Mouse (Mus musculus): ENCODE results near the gene Zdhhc19.

Gene Zdhhc19

GRCm38 (mm10) chr16:32495965-32496364 lies at the start of gene Zdhhc19:
Gene Zdhhc19 (plus strand): TSS chr16:32496265.
- DNase-seq = no peak

- DNase-seq = no peak
These were observed 49.4 kb upstream of the Zdhhc19 start for GRCm38 (mm10) chr16:32446563-32447138.

- no peak for DNase-seq
These were observed 46.4 kb upstream of the Zdhhc19 start for GRCm38 (mm10) chr16:32449665-32450064.

- DNase-seq = no peak
These were observed 45.9 kb upstream of the Zdhhc19 start for GRCm38 (mm10) chr16:32450133-32450532.

- no peak for DNase-seq
These were observed 43.0 kb upstream of the Zdhhc19 start for GRCm38 (mm10) chr16:32453102-32453501.

GRCm38 (mm10) chr16:32454646-32455045 lies 41.4 kb upstream of the Zdhhc19 start:
- DNase-seq = no peak

GRCm38 (mm10) chr16:32456086-32456485 lies 40.0 kb upstream of the Zdhhc19 start:
- no peak for DNase-seq

GRCm38 (mm10) chr16:32456761-32457160 lies 39.3 kb upstream of the Zdhhc19 start:
- DNase-seq = no peak

- peak in 1 of 2 experiments; percentile 21 for DNase-seq
These were observed 38.3 kb upstream of the Zdhhc19 start for GRCm38 (mm10) chr16:32457589-32458386.

- no peak for DNase-seq
These were observed 35.5 kb upstream of the Zdhhc19 start for GRCm38 (mm10) chr16:32460518-32460917.

GRCm38 (mm10) chr16:32461713-32462112 lies 34.4 kb upstream of the Zdhhc19 start:
- no peak for DNase-seq

GRCm38 (mm10) chr16:32462950-32463349 lies 33.1 kb upstream of the Zdhhc19 start:
- no peak for DNase-seq

- DNase-seq = no peak
These were observed 32.6 kb upstream of the Zdhhc19 start for GRCm38 (mm10) chr16:32463426-32463825.

GRCm38 (mm10) chr16:32464908-32465307 lies 31.2 kb upstream of the Zdhhc19 start:
- no peak for DNase-seq

- DNase-seq = no peak
These were observed 27.6 kb upstream of the Zdhhc19 start for GRCm38 (mm10) chr16:32468488-32468887.

GRCm38 (mm10) chr16:32469404-32470105 lies 26.5 kb upstream of the Zdhhc19 start:
- no peak for DNase-seq

GRCm38 (mm10) chr16:32472276-32473015 lies 23.6 kb upstream of the Zdhhc19 start:
- no peak for DNase-seq

- DNase-seq = no peak
These were observed 18.8 kb upstream of the Zdhhc19 start for GRCm38 (mm10) chr16:32477315-32477714.

GRCm38 (mm10) chr16:32479415-32479814 lies 16.6 kb upstream of the Zdhhc19 start:
- DNase-seq = no peak

GRCm38 (mm10) chr16:32484431-32484871 lies 11.6 kb upstream of the Zdhhc19 start:
- no peak for DNase-seq

- DNase-seq = no peak
These were observed 10.9 kb upstream of the Zdhhc19 start for GRCm38 (mm10) chr16:32485209-32485608.

- DNase-seq = no peak
These were observed 10.0 kb upstream of the Zdhhc19 start for GRCm38 (mm10) chr16:32486046-32486445.
